Mouse (Mus musculus) hindbrain, embryonic 10.5 days (tissue): ENCODE measurements at regions not wholly inside any gene's neighbourhood (a gene's known extent, or its start where the extent isn't known, plus 50 kb on each side); places are given as distances from the start of the nearest gene placed in this dataset.

Experiments
- DNase-seq: peaks from one replicate; pipeline ENCODE4 v3.0.0-alpha.2; 2017; ENCODE audit warnings: low spot score
- H3K27ac ChIP-seq: fragments of 300-500 bp; sonication (generic); 2 replicates; pipeline ENCODE4 v1.5.1; 2016; ENCODE audit warnings: mild to moderate bottlenecking, moderate library complexity
- H3K27me3 ChIP-seq: fragments of 300-500 bp; sonication (generic); 2 replicates; pipeline ENCODE4 v1.6.1; 2016; ENCODE audit warnings: mild to moderate bottlenecking; ENCODE audit not compliant: poor library complexity, insufficient read depth, severe bottlenecking
- H3K36me3 ChIP-seq: fragments of 300-500 bp; sonication (generic); 2 replicates; pipeline ENCODE4 v1.6.1; 2016; ENCODE audit warnings: mild to moderate bottlenecking, moderate library complexity
- H3K4me1 ChIP-seq: fragments of 300-500 bp; sonication (generic); replicated peaks from 2 replicates; pipeline ENCODE4 v1.6.1; 2016; ENCODE audit warnings: mild to moderate bottlenecking
- H3K4me3 ChIP-seq: fragments of 300-500 bp; sonication (generic); 2 replicates; pipeline ENCODE4 v1.5.1; 2016; ENCODE audit warnings: mild to moderate bottlenecking, moderate library complexity
- H3K9me3 ChIP-seq: fragments of 300-500 bp; sonication (generic); 2 replicates; pipeline ENCODE4 v1.6.1; 2016; ENCODE audit warnings: mild to moderate bottlenecking, moderate library complexity
- WGBS: fragments of 180-500 bp; shearing (Covaris S2); methylation state at CpG from one replicate; pipeline ENCODE4 v1.1.7; 2016; 5-methylcytosine and 5-hydroxymethylcytosine counted together

GRCm38 (mm10) chr3:15105627-15106026 lies 219.6 kb downstream of the Car2 start:
- Histone ChIP-seq H3K4me1 (peaks cover 5% of the 10 kb centered on the region; the same call in 1 of the 2 replicates), H3K4me3 (no peak overlapping the region), H3K36me3 (no peaks in the 10 kb centered on the region), H3K27me3 (no peaks in the 10 kb centered on the region), H3K9me3 (no peaks in the 10 kb centered on the region), H3K27ac (no peak overlapping the region)
- WGBS, result 45% methylated on average over 4 of the region's 4 CpGs
- DNase-seq, result no peak

GRCm38 (mm10) chr3:15106281-15106680 lies 220.2 kb downstream of the Car2 start:
- Histone ChIP-seq H3K4me1 (peaks cover 5% of the 10 kb centered on the region; the same call in 1 of the 2 replicates), H3K27me3 (no peaks in the 10 kb centered on the region), H3K27ac (no peak overlapping the region), H3K36me3 (no peaks in the 10 kb centered on the region), H3K9me3 (no peaks in the 10 kb centered on the region), H3K4me3 (no peak overlapping the region)
- WGBS, result 83% methylated on average over 6 of the region's 6 CpGs
- no peak for DNase-seq

DNA sequence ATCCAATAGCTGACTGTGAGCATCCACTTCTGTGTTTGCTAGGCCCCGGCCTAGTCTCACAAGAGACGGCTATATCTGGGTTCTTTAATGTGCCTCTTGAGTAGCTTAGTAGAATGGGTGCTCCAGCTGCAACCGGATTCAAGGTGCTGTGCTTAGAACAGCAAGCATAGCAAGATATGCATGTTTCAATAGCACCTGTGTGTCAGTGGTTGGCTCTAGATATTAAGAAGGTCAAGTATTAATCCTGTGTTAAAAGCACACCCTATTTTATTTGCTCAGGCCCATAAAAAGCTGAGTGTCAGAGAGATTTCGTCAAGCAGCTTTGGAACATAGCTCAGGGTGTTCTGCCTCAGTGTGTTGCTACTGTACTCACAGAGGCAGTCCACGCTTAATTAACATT lies 221.2 kb downstream of the Car2 start:
- WGBS, result 92% methylated on average over 5 of the region's 5 CpGs
- Histone ChIP-seq H3K4me1 (peaks cover 9% of the 10 kb centered on the region), H3K36me3 (no peaks in the 10 kb centered on the region), H3K27ac (no peak overlapping the region), H3K4me3 (no peak overlapping the region), H3K9me3 (no peaks in the 10 kb centered on the region), H3K27me3 (no peaks in the 10 kb centered on the region)
- DNase-seq, result no peak

- H3K36me3 ChIP-seq, result no peaks in the 10 kb centered on the region
- H3K9me3 ChIP-seq, result no peaks in the 10 kb centered on the region
- 91% methylated on average over 9 of the region's 9 CpGs for WGBS
- H3K27ac ChIP-seq, result no peak overlapping the region
- no peak overlapping the region for H3K4me3 ChIP-seq
- DNase-seq, result no peak
- no peaks in the 10 kb centered on the region for H3K27me3 ChIP-seq
- peaks cover 20% of the 10 kb centered on the region for H3K4me1 ChIP-seq
These were observed 222.3 kb downstream of the Car2 start for GRCm38 (mm10) chr3:15108239-15108934.

DNA sequence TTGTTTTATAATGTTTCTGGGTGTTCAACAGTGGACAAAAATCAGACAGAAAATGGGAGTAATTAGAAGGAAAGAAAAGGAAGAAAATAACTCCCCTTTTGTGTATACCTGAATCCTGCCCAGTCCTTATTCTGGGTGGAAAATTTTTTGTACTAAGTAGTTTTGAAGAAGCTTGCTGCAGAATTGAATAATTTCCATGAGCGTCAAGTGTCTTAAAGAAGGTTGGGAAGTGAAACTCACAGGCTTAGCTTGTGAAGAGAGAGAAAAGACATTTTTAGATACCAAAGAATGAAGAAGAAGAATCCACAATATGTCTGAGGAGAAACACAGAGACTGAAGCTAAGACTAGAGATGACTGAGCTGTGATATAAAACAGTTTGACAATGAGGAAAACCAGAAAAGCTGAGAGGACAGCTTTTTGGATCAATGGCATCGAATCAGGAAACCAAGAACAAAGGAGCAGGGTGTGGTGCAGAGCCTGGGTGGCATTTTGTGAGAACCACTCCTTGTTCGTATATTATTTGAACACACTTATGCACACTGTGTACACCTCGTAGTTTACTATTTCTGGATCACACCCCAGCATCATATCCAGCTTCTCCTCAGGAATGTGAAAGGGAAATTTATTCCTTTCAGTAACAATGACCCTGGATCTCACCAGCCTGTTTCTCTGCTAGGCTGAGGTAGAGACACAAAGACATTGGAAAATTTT lies 221.9 kb downstream of the Gm9733 start:
- H3K27me3 ChIP-seq, result no peaks in the 10 kb centered on the region
- H3K27ac ChIP-seq, result no peak overlapping the region
- DNase-seq, result no peak
- no peak overlapping the region for H3K4me3 ChIP-seq
- no peaks in the 10 kb centered on the region for H3K9me3 ChIP-seq
- 76% methylated on average over 4 of the region's 4 CpGs for WGBS
- H3K4me1 ChIP-seq, result peaks cover 25% of the 10 kb centered on the region
- no peaks in the 10 kb centered on the region for H3K36me3 ChIP-seq

GRCm38 (mm10) chr3:15112177-15112838 lies 219.8 kb downstream of the Gm9733 start:
- no peak for DNase-seq
- Histone ChIP-seq H3K27ac (peak overlapping the region; percentile 40; the same call in 1 of the 2 replicates), H3K9me3 (no peaks in the 10 kb centered on the region), H3K36me3 (no peaks in the 10 kb centered on the region), H3K4me1 (peaks cover 19% of the 10 kb centered on the region), H3K4me3 (no peak overlapping the region), H3K27me3 (no peaks in the 10 kb centered on the region)
- 37% methylated on average over 2 of the region's 2 CpGs for WGBS

DNA sequence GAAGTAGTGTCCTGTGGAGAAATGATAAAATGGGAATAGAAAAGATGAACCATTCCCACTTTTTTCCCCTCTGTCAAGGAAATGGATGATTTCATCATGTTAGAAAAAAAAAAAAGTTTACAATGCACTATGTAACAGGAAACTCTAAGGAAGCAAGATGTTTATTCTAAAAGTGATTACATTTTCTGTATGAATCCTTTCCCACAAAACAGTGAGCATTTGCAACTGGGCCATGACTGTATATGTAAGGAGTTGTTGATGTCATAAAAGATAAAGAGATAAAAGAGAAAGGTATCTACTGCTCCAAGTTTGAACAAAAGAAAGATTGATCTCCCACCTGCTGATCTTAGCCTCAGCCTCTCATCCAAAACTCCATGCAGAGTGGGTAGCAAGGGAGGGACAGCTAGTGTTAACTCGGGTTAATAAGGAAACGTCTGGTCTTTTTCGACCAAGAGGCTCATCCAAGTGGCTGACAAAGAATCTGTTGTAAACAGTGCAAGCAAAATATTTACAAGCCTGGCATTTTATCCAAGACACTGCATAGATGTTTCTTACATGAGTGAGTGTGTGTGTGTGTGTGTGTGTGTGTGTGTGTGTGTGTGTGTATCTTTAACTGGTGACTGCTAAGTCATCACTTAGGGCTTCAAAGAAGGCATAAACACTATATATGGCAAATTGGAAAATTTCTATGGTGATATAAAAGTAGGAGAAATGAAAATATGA lies 213.3 kb downstream of the Gm9733 start:
- no peak for DNase-seq
- no peak overlapping the region for H3K27ac ChIP-seq
- no peak overlapping the region for H3K4me3 ChIP-seq
- WGBS, result 36% methylated on average over 3 of the region's 3 CpGs
- no peaks in the 10 kb centered on the region for H3K27me3 ChIP-seq
- no peaks in the 10 kb centered on the region for H3K9me3 ChIP-seq
- 0 out of 2 replicates have a peak, but pooled peaks cover 3% of the 10 kb centered on the region for H3K4me1 ChIP-seq
- no peaks in the 10 kb centered on the region for H3K36me3 ChIP-seq

GRCm38 (mm10) chr3:15126736-15127135 lies 205.4 kb downstream of the Gm9733 start:
- no peaks in the 10 kb centered on the region for H3K4me1 ChIP-seq
- no peaks in the 10 kb centered on the region for H3K9me3 ChIP-seq
- H3K27me3 ChIP-seq, result no peaks in the 10 kb centered on the region
- DNase-seq, result no peak
- H3K4me3 ChIP-seq, result no peak overlapping the region
- H3K27ac ChIP-seq, result no peak overlapping the region
- WGBS, result 79% methylated on average over 4 of the region's 4 CpGs
- no peaks in the 10 kb centered on the region for H3K36me3 ChIP-seq

- no peaks in the 10 kb centered on the region for H3K27me3 ChIP-seq
- no peaks in the 10 kb centered on the region for H3K9me3 ChIP-seq
- no peaks in the 10 kb centered on the region for H3K4me1 ChIP-seq
- no peaks in the 10 kb centered on the region for H3K36me3 ChIP-seq
- H3K4me3 ChIP-seq, result no peak overlapping the region
- no peak for DNase-seq
- no peak overlapping the region for H3K27ac ChIP-seq
These were observed 203.7 kb downstream of the Gm9733 start for GRCm38 (mm10) chr3:15128370-15128769.

GRCm38 (mm10) chr3:15128960-15129359 lies 203.1 kb downstream of the Gm9733 start:
- no peaks in the 10 kb centered on the region for H3K36me3 ChIP-seq
- H3K27me3 ChIP-seq, result no peaks in the 10 kb centered on the region
- H3K4me1 ChIP-seq, result no peaks in the 10 kb centered on the region
- WGBS, result 83% methylated on average over 3 of the region's 3 CpGs
- no peaks in the 10 kb centered on the region for H3K9me3 ChIP-seq
- DNase-seq, result no peak
- H3K4me3 ChIP-seq, result no peak overlapping the region
- H3K27ac ChIP-seq, result no peak overlapping the region

DNA sequence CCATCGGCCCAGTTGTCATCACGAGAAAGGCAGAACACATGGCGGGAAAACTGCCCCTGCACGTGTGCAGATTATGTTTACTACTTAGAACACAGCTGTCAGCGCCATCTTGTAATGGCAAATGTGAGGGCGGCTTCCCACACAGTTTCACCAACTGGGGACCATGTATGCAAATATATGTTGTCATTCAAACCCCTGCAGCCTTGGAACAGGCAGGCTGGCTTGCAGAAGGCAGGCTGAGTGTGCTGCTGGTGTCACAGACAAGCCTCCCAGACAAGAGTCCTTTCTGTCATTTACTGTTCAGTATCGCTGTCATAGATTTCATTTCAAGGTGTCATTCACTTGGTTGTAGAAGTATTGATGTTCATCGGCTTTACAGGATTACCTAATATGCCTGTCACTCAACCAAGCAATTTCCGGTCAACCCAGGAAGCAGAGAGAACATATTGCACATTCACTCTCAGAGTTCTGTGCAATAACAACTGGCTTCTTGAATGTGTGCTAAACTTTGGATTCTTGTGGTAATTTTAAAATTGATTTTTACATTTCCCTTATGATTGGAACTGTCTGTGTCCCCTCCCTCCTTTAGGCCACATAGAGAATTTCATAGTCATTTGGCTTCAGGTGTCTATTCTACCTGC lies 202.3 kb downstream of the Gm9733 start:
- Histone ChIP-seq H3K36me3 (no peaks in the 10 kb centered on the region), H3K4me1 (no peaks in the 10 kb centered on the region), H3K27ac (no peak overlapping the region), H3K9me3 (no peaks in the 10 kb centered on the region), H3K27me3 (no peaks in the 10 kb centered on the region), H3K4me3 (no peak overlapping the region)
- WGBS, result 88% methylated on average over 9 of the region's 9 CpGs
- DNase-seq, result no peak

DNA sequence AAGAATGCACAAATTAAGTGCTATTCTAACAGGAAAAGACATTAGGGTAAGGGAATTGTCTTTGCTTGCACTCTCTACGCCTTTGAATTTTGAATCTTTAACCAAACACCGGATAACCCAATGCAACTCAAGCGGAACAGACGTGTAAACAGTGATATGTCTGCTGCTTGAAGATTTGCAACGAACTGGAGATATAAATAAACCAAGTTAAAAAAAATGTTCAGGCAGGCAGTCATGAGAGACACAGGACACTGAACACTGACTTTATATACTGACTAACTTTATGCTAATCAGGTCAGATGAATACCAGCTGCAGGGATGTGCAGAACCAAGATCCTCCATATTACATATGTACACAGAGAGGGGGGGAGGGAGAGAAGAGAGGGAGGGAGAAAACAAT lies 200.0 kb downstream of the Gm9733 start:
- WGBS, result 72% methylated on average over 5 of the region's 5 CpGs
- no peaks in the 10 kb centered on the region for H3K27me3 ChIP-seq

More for the DNA sequence above, 200.0 kb downstream of the Gm9733 start:
- Histone ChIP-seq H3K36me3 (no peaks in the 10 kb centered on the region), H3K4me3 (no peak overlapping the region), H3K27ac (no peak overlapping the region), H3K9me3 (no peaks in the 10 kb centered on the region), H3K4me1 (no peaks in the 10 kb centered on the region)
- no peak for DNase-seq
